ENCODE assay signal across 8 mouse cellular contexts in the genomic region with DNA sequence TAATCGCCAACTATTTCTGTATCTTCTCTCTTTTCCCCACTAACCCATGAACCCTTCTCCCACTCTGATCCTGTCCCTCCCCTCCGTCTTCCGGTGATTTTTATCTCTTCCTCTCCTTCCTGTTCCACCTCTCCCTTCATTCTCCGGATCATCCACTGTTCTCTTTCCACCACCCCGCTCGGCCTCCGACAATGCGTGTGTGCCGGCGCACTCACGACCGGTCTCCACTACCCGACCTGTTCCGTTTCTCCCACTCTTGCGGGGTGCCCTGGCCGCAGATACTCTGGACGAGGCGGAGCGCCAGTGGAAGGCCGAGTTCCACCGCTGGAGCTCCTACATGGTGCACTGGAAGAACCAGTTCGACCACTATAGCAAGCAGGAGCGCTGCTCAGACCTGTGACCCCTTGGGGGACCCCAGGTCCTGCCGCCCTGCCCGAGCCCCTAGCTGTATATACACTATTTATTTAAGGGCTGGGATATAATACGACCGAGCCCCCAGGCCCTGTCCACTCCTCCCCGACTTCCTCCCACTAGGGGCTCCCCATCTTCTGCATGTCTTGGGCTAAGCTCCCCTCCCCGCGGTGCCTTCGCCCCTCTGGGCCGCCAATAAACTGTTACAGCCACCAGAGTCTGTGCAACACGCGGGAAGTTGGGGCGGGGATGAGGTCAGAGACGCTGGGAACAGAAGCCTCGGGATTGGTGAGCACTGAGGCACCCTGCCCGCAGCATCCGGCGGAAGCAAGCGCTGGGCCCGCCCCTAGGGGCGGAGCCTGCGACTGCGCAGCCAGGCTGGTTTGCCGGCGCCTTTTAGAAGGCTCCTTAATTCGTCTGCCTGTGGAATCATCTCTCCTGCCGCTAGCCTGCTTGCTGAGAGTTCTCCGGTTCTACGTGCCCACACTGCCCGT. TPM values are rescaled to one million over a fixed set of nuclear protein-coding genes. Genes with fewer than 3 reads are reported as not detected.
DNase-seq lines count a peak whose midpoint lies in the region; ATAC-seq lines count a peak whose summit lies in the region.

TSS of gene Ufsp1 (plus strand) at position 791 of the 905 bp plus-strand sequence.

- peak; percentile 65 for ATAC-seq in megakaryocyte progenitor cell, adult 5-6 weeks (replicated peaks; ENCODE audit: poor library complexity)

- peak; percentile 95 for DNase-seq in adipocyte (ENCODE audit: low spot score)
- DNase-seq in embryo, embryonic 10 days (ENCODE audit: low spot score): peak; percentile 93
- peak; percentile 95 for DNase-seq in gastrocnemius, postnatal 10 days
- peak; percentile 96 for DNase-seq in induced T-regulatory cell, adult 2 months (ENCODE audit: low read depth)
- DNase-seq in left cerebral cortex, adult 9 months (ENCODE audit: low spot score in 2 of 2): peak; percentile 95 to 96
- DNase-seq in right cerebral cortex, postnatal 14 days: peak; percentile 95
- peak; percentile 94 to 95 for DNase-seq in urinary bladder, postnatal 36 days (ENCODE audit: low spot score in 2 of 2)

RNA-seq across cellular contexts. Expression of gene Ufsp1, which starts in this region (rescaled TPM):
- 10 to 100 TPM; 37.2 to 43.6 TPM for total RNA-seq in gastrocnemius, postnatal 10 days (2021)
- 0.61 and 2.9 TPM in 2 replicates for total RNA-seq in megakaryocyte progenitor cell, adult 5-6 weeks (2015)
- 1.3 and 3.8 TPM in 2 replicates for total RNA-seq in megakaryocyte progenitor cell, adult 5-6 weeks (2017)

Comparison
In these comparisons a context has a peak if more than half of its experiments do, and no peak if none do; other contexts are left out.
1. Peak in every context shown above with its lines: DNase-seq and ATAC-seq.
2. RNA of gene Ufsp1 (total RNA-seq): 37.2 to 43.6 TPM in gastrocnemius, postnatal 10 days; 0.61 to 3.8 TPM in megakaryocyte progenitor cell, adult 5-6 weeks; every median in the first group is over 4 times any median in the second.